Mouse (Mus musculus) cortical plate, adult 2 months (tissue): ENCODE data around the gene AC134908.4.

ENCODE experiments used
- CTCF ChIP-seq: fragments of 200-500 bp; IDR thresholded peaks from 2 replicates; pipeline ENCODE4 v1.5.1; 2011; ENCODE audit warnings: mild to moderate bottlenecking, control low read depth, low read length; ENCODE audit not compliant: insufficient read depth; ENCODE audit errors: extremely low read depth
- POLR2A ChIP-seq: fragments of 200-500 bp; IDR thresholded peaks from 2 replicates; pipeline ENCODE4 v1.6.1; 2011; ENCODE audit warnings: mild to moderate bottlenecking, low read length, control low read depth; ENCODE audit not compliant: insufficient read depth; ENCODE audit errors: extremely low read depth

- no peak for TF ChIP-seq CTCF
- peak; percentile 71; the same call in 1 of the 2 replicates for TF ChIP-seq POLR2A
Observed at GRCm38 (mm10) chr17:25844396-25844901, 49.0 kb upstream of the AC134908.4 start, which contains the start of gene Rhot2.
